Mouse (Mus musculus): ENCODE results near the gene Slc26a11. TPM values are rescaled to one million over a fixed set of nuclear protein-coding genes. Genes with fewer than 3 reads are reported as not detected.

Slc26a11 gene
- polyA plus RNA-seq, 1 experiment from 2014 or later: 10.2 TPM

DNA sequence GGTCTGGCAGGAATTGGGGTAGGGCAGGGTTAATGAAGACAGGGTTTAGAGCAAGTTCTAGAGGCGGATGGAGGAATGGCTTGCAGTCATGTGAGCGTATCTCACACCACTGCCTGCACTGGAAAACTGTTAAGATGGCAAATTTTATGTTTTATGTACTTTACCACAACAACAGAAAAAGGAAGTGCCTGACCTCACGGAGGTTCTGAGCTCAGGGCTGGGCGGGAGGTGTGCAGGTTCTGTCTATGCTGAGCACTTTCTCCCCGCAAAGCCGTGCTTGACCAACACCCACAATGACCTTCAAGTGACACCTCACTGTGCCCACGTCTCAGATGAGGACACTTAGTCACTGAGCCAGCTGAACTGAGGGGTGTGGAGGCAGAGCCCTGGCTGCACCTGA lies 3.2 kb upstream of the Slc26a11 start:
- Histone ChIP-seq H3K27ac (ENCODE audit: low read length) (no peak overlapping the region), H3K4me1 (ENCODE audit: control insufficient read depth, insufficient read depth, low read length) (peaks cover 10% of the 10 kb centered on the region), H3K9ac (ENCODE audit: low read length) (no peak overlapping the region), H3K9me3 (replicated peaks; ENCODE audit: control insufficient read depth, low read length) (no peaks in the 10 kb centered on the region), H3K4me2 (ENCODE audit: low read depth, low read length) (no peak overlapping the region), H3K4me3 (ENCODE audit: low read length) (no peak overlapping the region), H3K27me3 (ENCODE audit: control insufficient read depth, insufficient read depth, low read length) (no peaks in the 10 kb centered on the region), H3K36me3 (ENCODE audit: control insufficient read depth, insufficient read depth) (no peaks in the 10 kb centered on the region)
- WGBS: 68% methylated on average over 7 of the region's 7 CpGs
- no peak for ATAC-seq (replicated peaks; ENCODE audit: extremely low read depth, insufficient read depth, low FRiP score)

GRCm38 (mm10) chr11:119353946-119354345 lies 1.4 kb upstream of the Slc26a11 start:
- 78% methylated on average over 4 of the region's 4 CpGs for WGBS
- Histone ChIP-seq H3K9me3 (replicated peaks; ENCODE audit: control insufficient read depth, low read length) (no peaks in the 10 kb centered on the region), H3K9ac (ENCODE audit: low read length) (no peak overlapping the region), H3K27ac (ENCODE audit: low read length) (no peak overlapping the region), H3K4me1 (ENCODE audit: control insufficient read depth, insufficient read depth, low read length) (peaks cover 10% of the 10 kb centered on the region), H3K4me3 (ENCODE audit: low read length) (no peak overlapping the region), H3K27me3 (ENCODE audit: control insufficient read depth, insufficient read depth, low read length) (no peaks in the 10 kb centered on the region), H3K36me3 (ENCODE audit: control insufficient read depth, insufficient read depth) (no peaks in the 10 kb centered on the region), H3K4me2 (ENCODE audit: low read depth, low read length) (no peak overlapping the region)
- ATAC-seq (replicated peaks; ENCODE audit: extremely low read depth, insufficient read depth, low FRiP score): no peak

DNA sequence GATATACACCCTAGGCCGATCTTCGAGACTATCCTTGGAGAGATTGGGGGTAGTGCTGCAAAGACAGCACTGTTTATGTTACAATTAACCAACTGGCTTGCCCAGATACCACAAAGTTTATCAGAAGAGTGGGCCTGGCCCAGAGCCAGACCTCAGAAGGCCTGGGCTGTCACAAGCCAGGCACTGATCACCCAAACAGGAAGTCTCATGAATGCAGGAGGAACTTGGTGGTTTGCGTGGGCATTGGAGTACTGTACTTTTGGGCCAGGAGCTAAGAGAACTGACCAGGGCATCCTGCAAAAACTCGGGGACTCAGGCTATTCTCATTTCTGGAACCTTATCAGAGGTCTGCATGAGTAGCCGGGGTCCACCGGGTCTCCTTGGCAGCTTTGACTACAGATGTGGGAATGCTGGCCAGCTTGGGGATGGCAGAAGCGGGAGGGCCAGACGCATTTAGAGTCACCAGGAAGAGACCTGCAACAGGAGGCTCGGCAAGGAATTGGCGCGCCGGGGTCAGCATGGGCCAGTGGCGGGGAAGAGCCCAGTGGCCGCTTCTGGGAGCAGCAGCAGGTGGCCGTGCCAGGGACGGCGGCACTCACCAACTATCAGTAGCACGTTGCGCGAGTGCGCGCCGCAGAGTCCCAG lies 437 bp upstream of the Slc26a11 start:
- H3K4me3 ChIP-seq (ENCODE audit: low read length): peak overlapping the region; percentile 74
- no peaks in the 10 kb centered on the region for H3K27me3 ChIP-seq (ENCODE audit: control insufficient read depth, insufficient read depth, low read length)
- no peaks in the 10 kb centered on the region for H3K9me3 ChIP-seq (replicated peaks; ENCODE audit: control insufficient read depth, low read length)
- peak overlapping the region; percentile 73 for H3K9ac ChIP-seq (ENCODE audit: low read length)
- WGBS: under 1% methylated on average over 23 of the region's 23 CpGs
- H3K27ac ChIP-seq (ENCODE audit: low read length): peak overlapping the region; percentile 79
- 0 out of 2 replicates have a peak, but pooled peaks cover under 1% of the 10 kb centered on the region for H3K36me3 ChIP-seq (ENCODE audit: control insufficient read depth, insufficient read depth)
- H3K4me2 ChIP-seq (ENCODE audit: low read depth, low read length): peak overlapping the region; percentile 89
- ATAC-seq (replicated peaks; ENCODE audit: extremely low read depth, insufficient read depth, low FRiP score): peak; percentile 21
- peaks cover 10% of the 10 kb centered on the region for H3K4me1 ChIP-seq (ENCODE audit: control insufficient read depth, insufficient read depth, low read length)

DNA sequence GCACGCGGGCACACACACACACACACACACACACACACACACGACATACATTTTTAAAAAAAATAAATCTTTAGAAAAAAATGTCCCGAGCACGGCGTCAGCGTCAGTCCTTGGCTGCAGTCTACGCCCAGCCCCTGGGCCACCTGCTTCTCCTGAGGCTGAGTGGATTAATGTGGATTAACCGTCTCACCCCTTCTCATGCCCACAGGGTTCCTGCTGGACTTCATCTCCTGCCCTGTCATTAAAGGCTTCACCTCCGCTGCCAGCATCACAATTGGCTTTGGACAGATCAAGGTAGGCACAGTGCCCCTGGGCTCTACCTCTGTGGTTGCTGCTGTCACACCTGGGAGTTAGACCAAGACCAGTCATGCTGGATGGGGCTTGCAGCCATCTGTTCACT lies 3.7 kb downstream of the Slc26a11 start:
- no peaks in the 10 kb centered on the region for H3K27me3 ChIP-seq (ENCODE audit: control insufficient read depth, insufficient read depth, low read length)
- H3K9ac ChIP-seq (ENCODE audit: low read length): no peak overlapping the region
- H3K4me3 ChIP-seq (ENCODE audit: low read length): no peak overlapping the region
- no peak overlapping the region for H3K4me2 ChIP-seq (ENCODE audit: low read depth, low read length)
- H3K9me3 ChIP-seq (replicated peaks; ENCODE audit: control insufficient read depth, low read length): no peaks in the 10 kb centered on the region
- H3K4me1 ChIP-seq (ENCODE audit: control insufficient read depth, insufficient read depth, low read length): peaks cover 10% of the 10 kb centered on the region
- 90% methylated on average over 10 of the region's 10 CpGs for WGBS
- no peak overlapping the region for H3K27ac ChIP-seq (ENCODE audit: low read length)
- ATAC-seq (replicated peaks; ENCODE audit: extremely low read depth, insufficient read depth, low FRiP score): no peak
- H3K36me3 ChIP-seq (ENCODE audit: control insufficient read depth, insufficient read depth): peaks cover 5% of the 10 kb centered on the region; the same call in 1 of the 2 replicates

DNA sequence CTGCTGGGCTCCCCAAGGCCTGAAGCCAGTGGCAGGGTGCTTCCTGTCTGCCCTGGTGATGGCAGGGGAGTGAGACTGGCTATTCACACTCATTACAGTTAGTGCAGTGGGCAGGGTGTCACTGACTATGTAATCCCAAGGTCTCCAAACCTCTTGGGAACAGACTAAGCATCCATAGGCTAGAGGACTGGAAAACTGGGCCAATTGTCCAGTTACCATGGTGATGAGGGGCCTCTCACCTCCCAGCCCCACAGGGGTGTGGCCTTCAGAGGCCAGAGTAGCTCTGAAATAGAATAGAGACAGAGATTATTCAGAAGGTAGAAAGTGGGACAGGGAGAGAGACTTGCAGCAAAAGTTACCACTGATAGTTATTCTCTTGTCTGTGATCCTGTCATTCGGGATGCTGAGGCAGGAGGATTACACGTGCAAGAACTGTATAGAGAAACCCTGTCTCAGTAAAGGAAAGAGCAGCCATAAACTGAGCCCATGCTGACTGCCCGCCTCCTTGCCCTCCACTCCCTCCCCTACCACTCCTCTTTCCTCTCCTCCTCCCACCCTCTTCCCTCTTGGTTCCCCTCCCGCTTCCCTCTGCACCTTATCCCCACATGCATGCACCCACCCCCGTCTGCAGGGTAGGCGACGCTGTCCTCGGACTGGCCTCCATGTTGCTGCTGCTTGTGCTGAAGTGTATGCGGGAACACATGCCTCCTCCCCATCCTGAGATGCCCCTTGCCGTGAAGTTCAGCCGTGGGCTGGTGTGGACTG lies 7.6 kb downstream of the Slc26a11 start:
- 0 out of 2 replicates have a peak overlapping the region, but pooled peaks have one; percentile 4 for H3K4me2 ChIP-seq (ENCODE audit: low read depth, low read length)
- H3K9me3 ChIP-seq (replicated peaks; ENCODE audit: control insufficient read depth, low read length): peaks cover 5% of the 10 kb centered on the region; the same call in 1 of the 2 replicates
- H3K4me3 ChIP-seq (ENCODE audit: low read length): no peak overlapping the region
- WGBS: 42% methylated on average over 11 of the region's 11 CpGs
- H3K27me3 ChIP-seq (ENCODE audit: control insufficient read depth, insufficient read depth, low read length): no peaks in the 10 kb centered on the region
- H3K9ac ChIP-seq (ENCODE audit: low read length): no peak overlapping the region
- no peaks in the 10 kb centered on the region for H3K4me1 ChIP-seq (ENCODE audit: control insufficient read depth, insufficient read depth, low read length)
- peaks cover 16% of the 10 kb centered on the region for H3K36me3 ChIP-seq (ENCODE audit: control insufficient read depth, insufficient read depth)
- H3K27ac ChIP-seq (ENCODE audit: low read length): no peak overlapping the region
- ATAC-seq (replicated peaks; ENCODE audit: extremely low read depth, insufficient read depth, low FRiP score): no peak

GRCm38 (mm10) chr11:119363534-119364145 lies 8.3 kb downstream of the Slc26a11 start:
- peak; percentile 85 for ATAC-seq (replicated peaks; ENCODE audit: extremely low read depth, insufficient read depth, low FRiP score)
- Histone ChIP-seq H3K27ac (ENCODE audit: low read length) (no peak overlapping the region), H3K36me3 (ENCODE audit: control insufficient read depth, insufficient read depth) (peaks cover 16% of the 10 kb centered on the region), H3K27me3 (ENCODE audit: control insufficient read depth, insufficient read depth, low read length) (no peaks in the 10 kb centered on the region), H3K9ac (ENCODE audit: low read length) (no peak overlapping the region), H3K9me3 (replicated peaks; ENCODE audit: control insufficient read depth, low read length) (peaks cover 5% of the 10 kb centered on the region; the same call in 1 of the 2 replicates), H3K4me2 (ENCODE audit: low read depth, low read length) (0 out of 2 replicates have a peak overlapping the region, but pooled peaks have one; percentile 4), H3K4me3 (ENCODE audit: low read length) (no peak overlapping the region), H3K4me1 (ENCODE audit: control insufficient read depth, insufficient read depth, low read length) (no peaks in the 10 kb centered on the region)
- 33% methylated on average over 11 of the region's 11 CpGs for WGBS

DNA sequence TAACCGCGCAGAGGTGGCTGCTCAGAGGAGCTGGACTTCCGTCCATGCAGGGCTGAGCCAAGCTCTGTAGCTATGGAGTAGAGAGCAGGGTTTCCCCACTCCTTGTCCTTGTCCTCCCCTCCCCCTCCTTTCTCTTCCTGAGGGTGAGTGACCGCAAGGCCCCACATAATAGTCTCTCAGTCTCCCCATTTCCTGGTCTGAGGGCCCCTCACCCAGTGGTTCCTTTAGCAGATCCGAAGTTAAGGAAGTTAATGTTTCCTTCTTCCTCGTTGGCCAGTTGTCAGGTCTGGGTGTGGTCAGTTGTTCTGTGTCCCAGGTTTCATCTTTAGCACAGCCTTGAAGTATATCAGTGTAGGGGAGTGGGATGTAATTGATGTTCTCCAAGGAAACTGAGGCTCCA lies 20.1 kb downstream of the Slc26a11 start:
- 66% methylated on average over 6 of the region's 6 CpGs for WGBS
- H3K27ac ChIP-seq (ENCODE audit: low read length): no peak overlapping the region
- H3K27me3 ChIP-seq (ENCODE audit: control insufficient read depth, insufficient read depth, low read length): no peaks in the 10 kb centered on the region
- H3K9ac ChIP-seq (ENCODE audit: low read length): no peak overlapping the region
- H3K4me1 ChIP-seq (ENCODE audit: control insufficient read depth, insufficient read depth, low read length): no peaks in the 10 kb centered on the region
- no peaks in the 10 kb centered on the region for H3K9me3 ChIP-seq (replicated peaks; ENCODE audit: control insufficient read depth, low read length)
- no peak overlapping the region for H3K4me2 ChIP-seq (ENCODE audit: low read depth, low read length)
- ATAC-seq (replicated peaks; ENCODE audit: extremely low read depth, insufficient read depth, low FRiP score): no peak
- H3K36me3 ChIP-seq (ENCODE audit: control insufficient read depth, insufficient read depth): peaks cover 13% of the 10 kb centered on the region; the same call in 1 of the 2 replicates
- H3K4me3 ChIP-seq (ENCODE audit: low read length): no peak overlapping the region

DNA sequence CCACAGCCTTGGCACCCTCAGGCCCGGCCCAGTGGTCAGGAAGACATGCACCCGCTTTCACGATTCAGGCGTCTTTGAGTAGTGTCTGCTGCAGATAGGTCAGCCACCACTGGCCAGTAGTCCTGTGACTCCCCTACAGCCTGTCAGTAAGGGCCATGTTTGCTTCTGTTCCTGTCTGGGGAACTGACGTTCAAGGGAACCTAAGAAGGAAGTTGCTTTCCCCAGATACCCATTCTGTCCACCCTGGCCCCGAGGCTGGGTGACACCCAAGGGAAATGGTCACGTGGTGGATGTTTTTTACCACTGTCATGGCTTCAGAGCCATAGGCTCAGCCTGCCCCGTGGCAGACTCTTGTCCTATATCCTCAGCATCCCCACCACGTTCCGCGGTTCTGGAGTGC lies 22.0 kb downstream of the Slc26a11 start:
- H3K4me3 ChIP-seq (ENCODE audit: low read length): no peak overlapping the region
- H3K27me3 ChIP-seq (ENCODE audit: control insufficient read depth, insufficient read depth, low read length): no peaks in the 10 kb centered on the region
- no peaks in the 10 kb centered on the region for H3K9me3 ChIP-seq (replicated peaks; ENCODE audit: control insufficient read depth, low read length)
- no peaks in the 10 kb centered on the region; the same call in none of the 2 replicates for H3K4me1 ChIP-seq (ENCODE audit: control insufficient read depth, insufficient read depth, low read length)
- peaks cover 13% of the 10 kb centered on the region; the same call in 1 of the 2 replicates for H3K36me3 ChIP-seq (ENCODE audit: control insufficient read depth, insufficient read depth)
- H3K27ac ChIP-seq (ENCODE audit: low read length): no peak overlapping the region
- no peak overlapping the region for H3K4me2 ChIP-seq (ENCODE audit: low read depth, low read length)
- H3K9ac ChIP-seq (ENCODE audit: low read length): no peak overlapping the region
- WGBS: 92% methylated on average over 11 of the region's 11 CpGs
- no peak for ATAC-seq (replicated peaks; ENCODE audit: extremely low read depth, insufficient read depth, low FRiP score)

- no peak overlapping the region for H3K4me2 ChIP-seq (ENCODE audit: low read depth, low read length)
- H3K4me3 ChIP-seq (ENCODE audit: low read length): no peak overlapping the region
- no peaks in the 10 kb centered on the region for H3K9me3 ChIP-seq (replicated peaks; ENCODE audit: control insufficient read depth, low read length)
- ATAC-seq (replicated peaks; ENCODE audit: extremely low read depth, insufficient read depth, low FRiP score): no peak
- no peaks in the 10 kb centered on the region; the same call in none of the 2 replicates for H3K4me1 ChIP-seq (ENCODE audit: control insufficient read depth, insufficient read depth, low read length)
- 95% methylated on average over 1 of the region's 1 CpGs for WGBS
- H3K27me3 ChIP-seq (ENCODE audit: control insufficient read depth, insufficient read depth, low read length): no peaks in the 10 kb centered on the region
- no peak overlapping the region for H3K9ac ChIP-seq (ENCODE audit: low read length)
- peaks cover 13% of the 10 kb centered on the region; the same call in 1 of the 2 replicates for H3K36me3 ChIP-seq (ENCODE audit: control insufficient read depth, insufficient read depth)
- H3K27ac ChIP-seq (ENCODE audit: low read length): no peak overlapping the region
Measured at GRCm38 (mm10) chr11:119378551-119378950, 23.2 kb downstream of the Slc26a11 start.
